Mouse (Mus musculus) olfactory bulb, adult 2 months (tissue): ENCODE measurements at regions not wholly inside any gene's neighbourhood (a gene's known extent, or its start where the extent isn't known, plus 50 kb on each side); places are given as distances from the start of the nearest gene placed in this dataset.

Experiments used
- CTCF ChIP-seq: fragments of 200-500 bp; IDR thresholded peaks from 2 replicates; pipeline ENCODE4 v1.5.1; 2012; ENCODE audit warnings: low read depth, mild to moderate bottlenecking, low read length, moderate library complexity; ENCODE audit not compliant: insufficient read depth
- POLR2A ChIP-seq: fragments of 200-500 bp; IDR thresholded peaks from 2 replicates; pipeline ENCODE4 v1.6.1; 2012; ENCODE audit warnings: mild to moderate bottlenecking, low read depth, low read length, moderate library complexity; ENCODE audit not compliant: insufficient read depth

DNA sequence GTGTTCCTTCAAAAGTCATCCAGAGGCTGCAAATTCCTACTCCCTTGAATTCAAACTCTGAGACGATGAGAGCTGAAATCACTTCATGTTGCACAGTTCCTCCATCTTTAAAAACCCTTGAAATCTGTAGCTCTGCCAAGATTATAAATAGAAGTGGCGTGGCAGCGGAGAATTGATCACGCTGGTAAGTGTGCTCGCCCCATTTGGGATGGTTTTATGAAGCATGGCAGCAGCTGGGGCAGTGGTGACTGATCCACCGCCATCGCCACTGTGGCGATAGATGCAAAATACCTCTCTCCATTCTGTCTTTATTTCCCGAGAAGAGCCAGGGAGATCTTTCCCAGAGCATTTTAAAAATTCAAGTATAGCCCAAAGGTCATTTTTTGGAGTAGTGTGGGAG is 179.8 kb upstream of the Tank start:
- TF ChIP-seq POLR2A (no peak), CTCF (no peak)
